Mouse (Mus musculus) neural tube, embryonic 14.5 days (tissue): ENCODE data around the gene Mmp1b. TPM values are rescaled to one million over a fixed set of nuclear protein-coding genes. Genes with fewer than 3 reads are reported as not detected.
"Not testable (repeated sequence)": the region's sequence is repeated elsewhere in the genome, so short reads cannot be mapped to it uniquely, and the experiment has no call there.

ENCODE experiments used
- ATAC-seq: fragments of 200-750 bp; cut with Nextera tagmentation; 2 replicates; pipeline ENCODE4 v1.8.0; 2017; ENCODE audit warnings: low read depth, mild to moderate bottlenecking, moderate TSS enrichment, moderate library complexity
- H3K27ac ChIP-seq: fragments of 300-500 bp; sonication (generic); 2 replicates; pipeline ENCODE4 v1.5.1; 2014; ENCODE audit warnings: low read depth, mild to moderate bottlenecking, control low read depth, low read length, moderate library complexity, mixed read lengths
- H3K27me3 ChIP-seq: fragments of 300-500 bp; sonication (generic); 2 replicates; pipeline ENCODE4 v1.6.1; 2014; ENCODE audit warnings: low read length; ENCODE audit not compliant: control insufficient read depth, insufficient read depth
- H3K36me3 ChIP-seq: fragments of 300-500 bp; sonication (generic); 2 replicates; pipeline ENCODE4 v1.6.1; 2014; ENCODE audit warnings: low read length, mixed read lengths; ENCODE audit not compliant: control insufficient read depth, insufficient read depth
- H3K4me1 ChIP-seq: fragments of 300-500 bp; sonication (generic); 2 replicates; pipeline ENCODE4 v1.6.1; 2014; ENCODE audit warnings: low read length; ENCODE audit not compliant: control insufficient read depth, insufficient read depth
- H3K4me2 ChIP-seq: fragments of 300-500 bp; sonication (generic); 2 replicates; pipeline ENCODE4 v1.6.1; 2014; ENCODE audit warnings: mild to moderate bottlenecking, low read depth, low read length, control low read depth
- H3K4me3 ChIP-seq: fragments of 300-500 bp; sonication (generic); 2 replicates; pipeline ENCODE4 v1.5.1; 2014; ENCODE audit warnings: low read depth, low read length, control low read depth, mixed read lengths
- H3K9ac ChIP-seq: fragments of 300-500 bp; sonication (generic); replicated peaks from 2 replicates; pipeline ENCODE4 v1.6.1; 2014; ENCODE audit warnings: low read depth, mild to moderate bottlenecking, control low read depth, low read length, mixed read lengths
- H3K9me3 ChIP-seq: fragments of 300-500 bp; sonication (generic); 2 replicates; pipeline ENCODE4 v1.6.1; 2016; ENCODE audit warnings: low read length; ENCODE audit not compliant: control insufficient read depth
- WGBS: fragments of 180-500 bp; shearing (Covaris S2); extraction: QIAGEN DNeasy Blood & Tissue Kit; methylation state at CpG from one replicate; pipeline ENCODE4 v1.1.7; 2014; 5-methylcytosine and 5-hydroxymethylcytosine counted together
- polyA plus RNA-seq: library from polyadenylated mRNA; unstranded; fragments of >200 nt; fragmentation: Nextera tagmentation; extraction: Ambion mirVana; gene quantifications from 2 replicates; pipeline ENCODE4 v1.2.1, GENCODE M21; 2014

Mmp1b gene
- polyA plus RNA-seq, result not detected in 2 replicates

- H3K4me3 ChIP-seq, result no peak within 1 kb of the TSS
- H3K27ac ChIP-seq, result no peak within 1 kb of the TSS
- no peaks in the 10 kb centered on the region for H3K36me3 ChIP-seq
- no peaks in the 10 kb centered on the region for H3K27me3 ChIP-seq
- no peak for ATAC-seq
- H3K4me2 ChIP-seq, result no peak within 1 kb of the TSS
- H3K4me1 ChIP-seq, result no peaks in the 10 kb centered on the region
- H3K9ac ChIP-seq, result no peak within 1 kb of the TSS
- H3K9me3 ChIP-seq, result no peaks in the 10 kb centered on the region
These were observed at the start of gene Mmp1b for GRCm38 (mm10) chr9:7387947-7388346. Gene Mmp1b, minus strand, starts transcription at chr9:7388047.

GRCm38 (mm10) chr9:7396556-7396955 lies 8.7 kb upstream of the Mmp1b start:
- H3K36me3 ChIP-seq, H3K4me3 ChIP-seq, H3K4me1 ChIP-seq, ATAC-seq, H3K9me3 ChIP-seq, H3K27me3 ChIP-seq, H3K9ac ChIP-seq, H3K27ac ChIP-seq, H3K4me2 ChIP-seq: not testable (repeated sequence)
- WGBS, result 87% methylated on average over 8 of the region's 8 CpGs

GRCm38 (mm10) chr9:7354535-7354934 lies 33.3 kb downstream of the Mmp1b start:
- no peaks in the 10 kb centered on the region for H3K9me3 ChIP-seq
- H3K27ac ChIP-seq, result no peak overlapping the region
- H3K36me3 ChIP-seq, result no peaks in the 10 kb centered on the region
- 89% methylated on average over 3 of the region's 3 CpGs for WGBS
- H3K27me3 ChIP-seq, result no peaks in the 10 kb centered on the region
- no peaks in the 10 kb centered on the region for H3K4me1 ChIP-seq
- H3K4me2 ChIP-seq, result no peak overlapping the region
- ATAC-seq, result no peak
- no peak overlapping the region for H3K4me3 ChIP-seq
- no peak overlapping the region for H3K9ac ChIP-seq

GRCm38 (mm10) chr9:7345513-7345912 lies 42.3 kb downstream of the Mmp1b start:
- WGBS, result 91% methylated on average over 2 of the region's 2 CpGs
- no peak overlapping the region for H3K9ac ChIP-seq
- no peak for ATAC-seq
- no peak overlapping the region for H3K4me2 ChIP-seq
- H3K36me3 ChIP-seq, result no peaks in the 10 kb centered on the region
- no peaks in the 10 kb centered on the region for H3K27me3 ChIP-seq
- no peak overlapping the region for H3K27ac ChIP-seq
- no peak overlapping the region for H3K4me3 ChIP-seq
- H3K4me1 ChIP-seq, result no peaks in the 10 kb centered on the region
- H3K9me3 ChIP-seq, result no peaks in the 10 kb centered on the region

- no peaks in the 10 kb centered on the region for H3K9me3 ChIP-seq
- no peak for ATAC-seq
- H3K27me3 ChIP-seq, result no peaks in the 10 kb centered on the region
- no peak within 1 kb of the TSS for H3K4me3 ChIP-seq
- no peaks in the 10 kb centered on the region for H3K36me3 ChIP-seq
- H3K4me1 ChIP-seq, result no peaks in the 10 kb centered on the region
- H3K27ac ChIP-seq, result no peak within 1 kb of the TSS
- no peak within 1 kb of the TSS for H3K4me2 ChIP-seq
- no peak within 1 kb of the TSS for H3K9ac ChIP-seq
These were observed 43.7 kb downstream of the Mmp1b start, which contains the start of gene Mmp12 for GRCm38 (mm10) chr9:7344107-7344506. Gene Mmp12, plus strand, starts transcription at chr9:7344381.

- no peak overlapping the region for H3K4me2 ChIP-seq
- no peaks in the 10 kb centered on the region for H3K9me3 ChIP-seq
- H3K27ac ChIP-seq, result no peak overlapping the region
- ATAC-seq, result no peak
- H3K36me3 ChIP-seq, result no peaks in the 10 kb centered on the region
- no peaks in the 10 kb centered on the region for H3K27me3 ChIP-seq
- H3K4me3 ChIP-seq, result no peak overlapping the region
- H3K9ac ChIP-seq, result no peak overlapping the region
- no peaks in the 10 kb centered on the region for H3K4me1 ChIP-seq
These were observed 50.9 kb downstream of the Mmp1b start for GRCm38 (mm10) chr9:7336740-7337483.

GRCm38 (mm10) chr9:7335766-7336680 lies 51.8 kb downstream of the Mmp1b start:
- H3K36me3 ChIP-seq, result no peaks in the 10 kb centered on the region
- no peaks in the 10 kb centered on the region for H3K9me3 ChIP-seq
- no peak overlapping the region for H3K9ac ChIP-seq
- no peaks in the 10 kb centered on the region for H3K4me1 ChIP-seq
- 82% methylated on average over 5 of the region's 6 CpGs for WGBS
- no peak for ATAC-seq
- no peak overlapping the region for H3K4me2 ChIP-seq
- no peaks in the 10 kb centered on the region for H3K27me3 ChIP-seq
- H3K4me3 ChIP-seq, result no peak overlapping the region
- no peak overlapping the region for H3K27ac ChIP-seq

GRCm38 (mm10) chr9:7331847-7332246 lies 56.0 kb downstream of the Mmp1b start:
- Histone ChIP-seq H3K9ac (no peak overlapping the region), H3K27me3 (no peaks in the 10 kb centered on the region), H3K9me3 (no peaks in the 10 kb centered on the region), H3K4me3 (no peak overlapping the region), H3K4me2 (no peak overlapping the region), H3K27ac (no peak overlapping the region), H3K4me1 (no peaks in the 10 kb centered on the region), H3K36me3 (no peaks in the 10 kb centered on the region)
- no peak for ATAC-seq
